Mouse (Mus musculus) hindbrain, embryonic 16.5 days (tissue): ENCODE measurements around the gene Mnd1. TPM values are rescaled to one million over a fixed set of nuclear protein-coding genes. Genes with fewer than 3 reads are reported as not detected.

Experiments used
- ATAC-seq: fragments of 200-750 bp; cut with Nextera tagmentation; 2 replicates; pipeline ENCODE4 v1.8.0; 2017; ENCODE audit warnings: moderate TSS enrichment, moderate library complexity
- H3K27ac ChIP-seq: fragments of 300-500 bp; sonication (generic); 2 replicates; pipeline ENCODE4 v1.5.1; 2014; ENCODE audit warnings: low read depth, mild to moderate bottlenecking, control low read depth, low read length, moderate library complexity
- H3K27me3 ChIP-seq: fragments of 300-500 bp; sonication (generic); replicated peaks from 2 replicates; pipeline ENCODE4 v1.6.1; 2014; ENCODE audit warnings: low read length; ENCODE audit not compliant: control insufficient read depth, insufficient read depth
- H3K36me3 ChIP-seq: fragments of 300-500 bp; sonication (generic); 2 replicates; pipeline ENCODE4 v1.6.1; 2014; ENCODE audit warnings: mild to moderate bottlenecking, low read length, moderate library complexity, mixed read lengths; ENCODE audit not compliant: control insufficient read depth, insufficient read depth
- H3K4me1 ChIP-seq: fragments of 300-500 bp; sonication (generic); 2 replicates; pipeline ENCODE4 v1.6.1; 2014; ENCODE audit warnings: low read depth, low read length; ENCODE audit not compliant: control insufficient read depth, insufficient read depth
- H3K4me2 ChIP-seq: fragments of 300-500 bp; sonication (generic); 2 replicates; pipeline ENCODE4 v1.6.1; 2014; ENCODE audit warnings: mild to moderate bottlenecking, low read length, control low read depth, moderate library complexity
- H3K4me3 ChIP-seq: fragments of 300-500 bp; sonication (generic); 2 replicates; pipeline ENCODE4 v1.5.1; 2014; ENCODE audit warnings: mild to moderate bottlenecking, low read length, control low read depth, moderate library complexity
- H3K9ac ChIP-seq: fragments of 300-500 bp; sonication (generic); 2 replicates; pipeline ENCODE4 v1.6.1; 2014; ENCODE audit warnings: low read depth, mild to moderate bottlenecking, control low read depth, low read length, moderate library complexity
- H3K9me3 ChIP-seq: fragments of 300-500 bp; sonication (generic); 2 replicates; pipeline ENCODE4 v1.6.1; 2014; ENCODE audit warnings: mild to moderate bottlenecking, low read length, moderate library complexity; ENCODE audit not compliant: control insufficient read depth
- whole genome bisulfite sequencing: fragments of 180-500 bp; shearing (Covaris S2); extraction: QIAGEN DNeasy Blood & Tissue Kit; methylation state at CpG from one replicate; pipeline ENCODE4 v1.1.7; 2014; 5-methylcytosine and 5-hydroxymethylcytosine counted together
- polyA plus RNA-seq: library from polyadenylated mRNA; unstranded; fragments of >200 nt; fragmentation: Nextera tagmentation; extraction: Ambion mirVana; gene quantifications from 2 replicates; pipeline ENCODE4 v1.2.1, GENCODE M21; 2015

Mnd1 gene
- polyA plus RNA-seq, 1 experiment from 2014 or later, result 2.9 TPM

DNA sequence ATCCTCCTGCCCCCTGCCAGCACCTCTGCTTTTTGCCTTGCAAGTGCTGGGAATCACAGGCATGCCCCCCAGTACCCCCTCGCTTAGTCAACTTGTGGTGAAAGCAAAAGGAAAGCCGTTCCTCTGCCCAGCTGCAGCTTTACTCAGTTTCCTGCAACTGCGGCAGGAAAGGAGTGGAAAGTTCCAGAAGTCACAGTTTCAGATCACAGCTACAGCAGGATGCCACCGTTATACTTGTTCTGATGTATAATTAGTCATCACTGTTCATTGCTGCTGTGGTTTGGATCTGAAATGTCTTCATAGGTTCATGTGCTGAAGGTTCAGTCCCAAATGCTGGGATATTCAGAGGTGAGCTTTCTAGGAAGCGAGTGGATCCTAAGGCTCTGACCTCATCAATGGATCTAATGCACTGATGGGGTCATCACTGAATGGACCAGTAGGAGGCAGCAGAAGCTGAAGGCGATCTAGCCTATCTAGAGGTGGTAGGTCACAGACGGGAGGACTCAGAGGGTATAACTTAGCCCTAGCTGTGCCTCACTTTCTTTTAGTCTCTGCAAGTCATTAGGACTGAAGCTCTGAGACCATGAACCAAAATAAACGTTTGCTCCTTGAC is 13.9 kb upstream of the Mnd1 start:
- peaks cover 45% of the 10 kb centered on the region for H3K36me3 ChIP-seq
- WGBS, result 76% methylated on average over 8 of the region's 8 CpGs

DNA sequence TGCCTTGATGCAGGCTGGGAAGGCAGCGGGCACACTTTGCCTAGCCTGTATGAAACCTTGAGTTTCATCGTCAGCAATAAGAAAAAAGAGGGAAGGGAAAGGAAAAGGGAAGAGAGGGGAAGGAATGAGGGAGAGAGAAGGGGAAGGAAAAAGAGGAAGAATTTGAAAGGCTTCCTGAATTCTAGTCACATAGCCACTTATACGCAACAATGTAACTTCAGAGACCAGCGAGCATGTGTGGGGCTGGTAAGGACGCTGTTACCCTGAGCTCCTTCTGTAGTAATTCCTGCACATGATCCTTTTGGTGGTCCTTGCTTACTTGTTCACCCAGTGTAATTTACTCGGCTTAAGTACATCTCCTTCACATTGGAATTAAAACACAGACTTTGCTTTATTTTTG is 13.4 kb upstream of the Mnd1 start:
- Histone ChIP-seq H3K4me3 (no peak overlapping the region), H3K9me3 (no peaks in the 10 kb centered on the region), H3K27ac (no peak overlapping the region), H3K9ac (no peak overlapping the region), H3K36me3 (peaks cover 48% of the 10 kb centered on the region), H3K27me3 (no peaks in the 10 kb centered on the region), H3K4me1 (no peaks in the 10 kb centered on the region), H3K4me2 (no peak overlapping the region)
- WGBS, result 86% methylated on average over 6 of the region's 6 CpGs
- no peak for ATAC-seq

More for the DNA sequence above, 13.9 kb upstream of the Mnd1 start:
- Histone ChIP-seq H3K4me3 (no peak overlapping the region), H3K9me3 (no peaks in the 10 kb centered on the region), H3K27me3 (no peaks in the 10 kb centered on the region), H3K27ac (no peak overlapping the region), H3K4me2 (no peak overlapping the region), H3K9ac (no peak overlapping the region), H3K4me1 (no peaks in the 10 kb centered on the region)
- no peak for ATAC-seq

DNA sequence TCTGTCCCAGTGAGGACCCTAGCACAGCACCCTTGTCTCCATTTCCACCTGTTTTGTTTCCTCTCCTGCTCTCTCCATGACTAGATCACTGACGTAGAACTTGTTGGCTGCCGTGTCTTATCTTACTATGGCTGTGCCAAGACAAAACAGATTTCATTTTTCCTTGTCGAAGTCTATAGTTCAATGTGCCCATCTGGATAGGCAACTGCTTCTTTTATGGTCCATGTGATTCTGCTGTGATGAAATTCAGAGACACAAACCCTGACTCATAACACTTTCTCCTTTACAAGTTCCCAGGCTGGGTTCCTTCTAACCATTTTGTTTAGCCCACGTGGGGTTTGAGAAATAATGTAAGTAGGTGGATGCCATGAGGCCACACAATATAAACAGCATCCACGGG is 10.5 kb upstream of the Mnd1 start:
- H3K36me3 ChIP-seq, result peaks cover 37% of the 10 kb centered on the region
- no peak for ATAC-seq
- no peak overlapping the region for H3K27ac ChIP-seq
- H3K9ac ChIP-seq, result no peak overlapping the region
- WGBS, result 90% methylated on average over 5 of the region's 5 CpGs
- H3K4me2 ChIP-seq, result no peak overlapping the region
- no peaks in the 10 kb centered on the region for H3K9me3 ChIP-seq
- H3K27me3 ChIP-seq, result no peaks in the 10 kb centered on the region
- H3K4me3 ChIP-seq, result no peak overlapping the region
- no peaks in the 10 kb centered on the region for H3K4me1 ChIP-seq

DNA sequence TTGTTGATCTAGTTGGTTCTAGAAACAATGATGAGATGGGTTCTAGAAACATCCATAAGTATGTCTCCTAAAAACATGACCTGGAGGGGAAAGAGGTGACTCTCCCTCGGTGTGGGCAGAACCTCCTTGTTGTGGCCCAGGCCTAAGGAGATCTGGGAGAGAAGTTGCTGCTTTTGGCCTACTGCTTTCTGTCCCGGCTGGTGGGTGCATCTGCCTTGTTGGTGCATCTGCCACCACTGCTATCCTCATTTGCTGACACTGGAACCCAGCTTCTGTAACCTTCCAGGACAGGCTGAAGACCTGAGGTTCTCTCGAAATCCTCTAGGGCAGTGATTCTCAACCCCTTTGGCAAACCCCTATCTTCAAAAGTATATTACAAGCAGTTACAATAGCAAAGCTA is 9.8 kb upstream of the Mnd1 start:
- no peaks in the 10 kb centered on the region for H3K4me1 ChIP-seq
- no peaks in the 10 kb centered on the region for H3K27me3 ChIP-seq
- H3K36me3 ChIP-seq, result peaks cover 37% of the 10 kb centered on the region
- ATAC-seq, result no peak
- no peak overlapping the region for H3K9ac ChIP-seq
- H3K4me3 ChIP-seq, result no peak overlapping the region
- no peak overlapping the region for H3K4me2 ChIP-seq
- no peak overlapping the region for H3K27ac ChIP-seq
- H3K9me3 ChIP-seq, result no peaks in the 10 kb centered on the region
- WGBS, result 92% methylated on average over 3 of the region's 3 CpGs

DNA sequence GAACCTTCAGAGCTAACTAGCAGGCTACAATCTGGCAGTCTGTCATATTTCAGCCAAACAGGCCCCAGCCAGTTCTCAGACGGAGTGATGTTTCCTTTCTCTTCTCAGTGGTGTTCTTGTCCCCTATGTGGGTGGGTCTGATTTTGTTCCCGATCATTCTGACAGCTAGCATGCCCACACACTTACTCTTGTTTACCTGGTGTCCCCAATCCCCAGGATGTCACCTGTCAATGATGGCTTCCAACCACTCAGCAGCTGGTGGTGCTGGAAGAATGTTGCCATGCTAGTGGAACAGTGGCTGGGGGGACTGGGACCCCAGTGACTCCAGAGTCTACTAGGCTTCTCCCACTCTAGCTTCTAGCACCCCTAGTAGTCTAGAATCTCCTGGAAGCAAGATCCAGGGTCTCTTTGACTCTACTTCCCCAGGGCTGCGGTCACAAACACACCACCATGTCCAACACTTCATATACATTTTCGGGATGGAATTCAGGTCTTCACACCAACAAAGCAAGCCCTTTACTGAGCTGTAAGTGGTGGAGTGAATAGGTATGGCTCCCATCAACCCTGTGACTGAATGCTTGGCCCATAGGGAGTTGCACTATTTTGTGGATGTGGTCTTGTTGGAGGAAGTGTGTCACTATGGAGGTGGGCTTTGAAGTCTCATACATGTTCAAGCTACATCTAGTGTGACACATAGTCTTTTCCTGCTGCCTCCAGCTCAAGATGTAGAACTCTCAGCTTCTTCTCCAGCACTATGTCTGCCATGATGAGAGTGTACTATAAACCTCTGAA is 2.2 kb upstream of the Mnd1 start:
- Histone ChIP-seq H3K36me3 (peaks cover 10% of the 10 kb centered on the region), H3K27me3 (no peaks in the 10 kb centered on the region), H3K9ac (no peak overlapping the region), H3K4me3 (no peak overlapping the region), H3K4me1 (peaks cover 3% of the 10 kb centered on the region; the same call in 1 of the 2 replicates), H3K4me2 (no peak overlapping the region), H3K27ac (no peak overlapping the region), H3K9me3 (no peaks in the 10 kb centered on the region)
- ATAC-seq, result no peak
- 83% methylated on average over 4 of the region's 4 CpGs for WGBS

DNA sequence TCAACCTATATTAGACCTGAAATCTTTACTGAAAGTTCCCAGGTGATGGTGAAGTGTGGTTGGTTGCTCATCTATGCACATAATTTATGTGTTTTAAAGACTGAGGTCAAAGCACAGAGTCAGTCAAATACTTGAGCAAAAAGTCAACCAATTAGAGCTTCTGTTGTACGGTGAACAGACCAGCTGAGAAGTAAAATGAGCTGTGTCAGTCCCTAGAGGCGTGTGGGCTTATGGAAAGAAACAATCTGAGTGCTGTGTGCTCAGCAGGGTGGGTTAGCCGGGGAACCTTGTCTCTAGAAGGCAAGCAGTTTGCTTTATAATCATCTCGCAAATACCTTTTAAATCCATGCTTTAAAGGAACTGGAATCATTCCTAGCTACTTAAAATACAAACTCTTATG is 1.4 kb upstream of the Mnd1 start:
- ATAC-seq, result no peak
- WGBS, result 47% methylated on average over 4 of the region's 4 CpGs
- H3K36me3 ChIP-seq, result peaks cover 10% of the 10 kb centered on the region
- no peak overlapping the region for H3K4me2 ChIP-seq
- H3K4me3 ChIP-seq, result no peak overlapping the region
- H3K4me1 ChIP-seq, result peaks cover 3% of the 10 kb centered on the region; the same call in 1 of the 2 replicates
- H3K9me3 ChIP-seq, result no peaks in the 10 kb centered on the region
- H3K27ac ChIP-seq, result no peak overlapping the region
- H3K9ac ChIP-seq, result no peak overlapping the region
- H3K27me3 ChIP-seq, result no peaks in the 10 kb centered on the region

DNA sequence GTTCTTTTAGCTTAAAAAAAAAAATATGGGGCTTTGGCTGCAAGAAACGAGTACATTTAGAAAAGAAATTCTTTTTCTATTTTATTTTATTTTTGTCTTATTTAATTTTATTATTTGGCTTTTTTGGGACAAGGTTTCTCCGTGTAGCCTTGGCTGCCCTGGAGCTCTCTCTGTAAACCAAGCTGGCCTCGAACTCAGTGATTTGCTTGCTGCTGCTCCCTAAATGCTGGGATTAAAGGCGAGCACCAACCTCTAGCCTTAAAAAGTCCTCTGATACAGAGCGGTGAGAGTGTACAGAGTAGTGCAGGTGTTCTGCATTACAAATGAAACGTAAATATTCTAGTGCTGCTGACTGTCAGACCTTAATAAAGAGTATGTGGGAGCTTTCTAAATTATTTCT is 519 bp upstream of the Mnd1 start:
- Histone ChIP-seq H3K36me3 (peaks cover 10% of the 10 kb centered on the region), H3K9me3 (no peaks in the 10 kb centered on the region), H3K27me3 (no peaks in the 10 kb centered on the region), H3K4me2 (peak overlapping the region; percentile 100), H3K9ac (no peak overlapping the region), H3K4me3 (peak overlapping the region; percentile 62), H3K4me1 (peaks cover 3% of the 10 kb centered on the region; the same call in 1 of the 2 replicates), H3K27ac (no peak overlapping the region)
- no peak for ATAC-seq
- WGBS, result 58% methylated on average over 6 of the region's 6 CpGs

DNA sequence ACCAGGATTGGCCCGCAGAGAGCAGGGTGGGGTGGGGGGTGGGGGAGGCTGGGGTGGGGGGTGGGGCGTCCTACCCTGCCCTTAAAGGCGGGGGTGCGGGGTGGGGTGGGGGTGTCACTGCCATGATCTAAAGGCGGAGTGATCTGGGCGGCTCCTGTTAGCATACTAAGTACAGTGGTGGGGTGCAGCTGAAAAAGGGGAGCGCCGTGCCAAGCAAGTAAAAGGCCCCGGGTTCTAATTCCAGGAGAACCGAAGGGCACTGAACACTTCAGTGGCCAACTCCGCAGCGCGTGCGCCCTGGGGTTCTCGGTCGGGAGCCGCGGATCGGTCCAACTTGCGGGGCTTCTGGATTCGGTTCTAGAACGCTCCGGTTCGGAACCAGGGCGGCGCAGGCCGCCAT is 440 bp downstream of the Mnd1 start:
- H3K4me3 ChIP-seq, result peak overlapping the region; percentile 62
- H3K9ac ChIP-seq, result peak overlapping the region; percentile 65
- peaks cover 7% of the 10 kb centered on the region for H3K36me3 ChIP-seq
- H3K9me3 ChIP-seq, result no peaks in the 10 kb centered on the region
- ATAC-seq, result no peak
- no peak overlapping the region for H3K27ac ChIP-seq
- H3K4me1 ChIP-seq, result peaks cover 3% of the 10 kb centered on the region; the same call in 1 of the 2 replicates
- H3K27me3 ChIP-seq, result no peaks in the 10 kb centered on the region
- WGBS, result under 1% methylated on average over 27 of the region's 27 CpGs
- H3K4me2 ChIP-seq, result peak overlapping the region; percentile 100

DNA sequence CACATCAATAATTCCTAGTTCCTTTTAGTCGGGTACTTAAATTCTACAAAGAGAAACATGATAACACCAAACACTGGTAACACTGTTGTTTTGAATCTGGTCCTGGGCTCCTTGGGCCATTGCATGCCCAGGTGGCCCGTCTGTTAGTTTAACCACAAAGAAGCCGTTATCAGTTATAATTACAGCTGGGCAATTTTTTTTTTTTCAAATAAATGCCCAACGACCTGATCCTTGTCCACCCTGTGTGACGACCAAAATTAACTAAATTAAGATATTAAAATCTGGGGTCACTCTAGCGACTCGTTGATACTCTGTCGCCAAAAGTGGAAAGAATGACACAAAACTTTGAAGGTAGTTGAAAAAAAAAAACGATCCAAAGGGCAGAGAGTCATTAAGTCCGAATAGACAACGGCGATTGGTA is 855 bp downstream of the Mnd1 start:
- Histone ChIP-seq H3K9ac (no peak overlapping the region), H3K27me3 (no peaks in the 10 kb centered on the region), H3K4me1 (peaks cover 3% of the 10 kb centered on the region; the same call in 1 of the 2 replicates), H3K9me3 (no peaks in the 10 kb centered on the region), H3K27ac (no peak overlapping the region), H3K4me2 (peak overlapping the region; percentile 100), H3K36me3 (peaks cover 7% of the 10 kb centered on the region), H3K4me3 (peak overlapping the region; percentile 62)
- ATAC-seq, result no peak
- 14% methylated on average over 12 of the region's 12 CpGs for WGBS
